Mouse (Mus musculus): ENCODE data around the gene Smco1. TPM values are rescaled to one million over a fixed set of nuclear protein-coding genes. Genes with fewer than 3 reads are reported as not detected.
"Not testable (repeated sequence)": the region's sequence is repeated elsewhere in the genome, so short reads cannot be mapped to it uniquely, and the experiment has no call there.

Gene Smco1
- polyA plus RNA-seq, 1 experiment from 2014 or later = 0.15 TPM

GRCm38 (mm10) chr16:32264225-32264624 is 7.0 kb upstream of the Smco1 start:
- H3K4me3 ChIP-seq (ENCODE audit: low read depth, low read length); H3K36me3 ChIP-seq (ENCODE audit: control insufficient read depth, insufficient read depth, low read length); H3K4me1 ChIP-seq (ENCODE audit: control insufficient read depth, insufficient read depth, low read length); H3K9ac ChIP-seq (replicated peaks; ENCODE audit: low read depth, low read length); ATAC-seq (ENCODE audit: low read depth); H3K9me3 ChIP-seq (ENCODE audit: control insufficient read depth, low read length); H3K4me2 ChIP-seq (ENCODE audit: low read depth, low read length); H3K27ac ChIP-seq (ENCODE audit: low read depth, low read length); H3K27me3 ChIP-seq (ENCODE audit: control insufficient read depth, insufficient read depth, low read length): not testable (repeated sequence)
- WGBS = 94% methylated on average over 2 of the region's 2 CpGs

DNA sequence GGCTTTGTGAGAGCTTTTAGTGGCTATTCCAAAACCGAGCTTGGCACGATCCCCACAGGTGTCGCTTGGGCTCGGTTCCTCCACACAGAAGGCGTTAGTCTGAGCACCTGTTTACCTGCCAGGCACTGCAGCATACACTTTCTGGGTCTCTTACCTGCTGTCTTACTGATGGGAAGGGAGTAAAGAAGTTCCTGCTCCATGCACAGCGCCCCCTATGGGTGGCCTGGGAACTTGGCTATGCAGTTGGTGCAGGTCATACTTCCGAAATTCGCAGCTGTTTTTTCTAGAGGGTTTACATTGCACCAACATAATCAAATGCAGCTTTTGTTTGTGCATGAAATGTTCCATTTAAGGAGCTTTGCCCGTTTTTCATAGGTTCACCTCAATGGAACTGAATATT is 2.1 kb downstream of the Smco1 start:
- no peak for ATAC-seq (ENCODE audit: low read depth)
- Histone ChIP-seq H3K36me3 (ENCODE audit: control insufficient read depth, insufficient read depth, low read length) (no peaks in the 10 kb centered on the region), H3K27me3 (ENCODE audit: control insufficient read depth, insufficient read depth, low read length) (no peaks in the 10 kb centered on the region), H3K4me1 (ENCODE audit: control insufficient read depth, insufficient read depth, low read length) (peaks cover 4% of the 10 kb centered on the region; the same call in 1 of the 2 replicates), H3K9me3 (ENCODE audit: control insufficient read depth, low read length) (no peaks in the 10 kb centered on the region), H3K4me2 (ENCODE audit: low read depth, low read length) (no peak overlapping the region), H3K4me3 (ENCODE audit: low read depth, low read length) (no peak overlapping the region), H3K27ac (ENCODE audit: low read depth, low read length) (no peak overlapping the region), H3K9ac (replicated peaks; ENCODE audit: low read depth, low read length) (no peak overlapping the region)
- WGBS = 48% methylated on average over 9 of the region's 9 CpGs

DNA sequence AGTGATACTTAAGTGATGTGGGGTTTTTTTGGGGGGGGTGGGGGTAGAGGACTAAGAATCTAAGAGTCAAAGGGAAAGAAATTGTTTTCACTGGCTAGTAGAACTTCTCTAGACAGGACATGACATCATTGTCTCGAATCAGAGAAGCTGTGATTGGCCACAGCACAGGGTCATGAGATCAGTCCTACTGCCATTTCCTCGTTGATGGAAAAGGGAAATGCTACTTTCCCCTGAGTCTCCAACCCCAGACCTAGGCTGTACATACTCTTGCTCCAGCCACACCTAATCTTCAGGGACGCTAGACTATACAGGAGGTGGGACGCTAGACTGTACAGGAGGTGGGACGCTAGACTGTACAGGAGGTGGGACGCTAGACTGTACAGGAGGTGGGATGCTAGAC is 3.8 kb downstream of the Smco1 start:
- Histone ChIP-seq H3K9ac (replicated peaks; ENCODE audit: low read depth, low read length) (no peak overlapping the region), H3K4me1 (ENCODE audit: control insufficient read depth, insufficient read depth, low read length) (peaks cover 14% of the 10 kb centered on the region), H3K4me3 (ENCODE audit: low read depth, low read length) (no peak overlapping the region), H3K27ac (ENCODE audit: low read depth, low read length) (no peak overlapping the region), H3K27me3 (ENCODE audit: control insufficient read depth, insufficient read depth, low read length) (no peaks in the 10 kb centered on the region), H3K36me3 (ENCODE audit: control insufficient read depth, insufficient read depth, low read length) (no peaks in the 10 kb centered on the region), H3K4me2 (ENCODE audit: low read depth, low read length) (no peak overlapping the region), H3K9me3 (ENCODE audit: control insufficient read depth, low read length) (no peaks in the 10 kb centered on the region)
- 89% methylated on average over 6 of the region's 6 CpGs for WGBS
- ATAC-seq (ENCODE audit: low read depth) = no peak

DNA sequence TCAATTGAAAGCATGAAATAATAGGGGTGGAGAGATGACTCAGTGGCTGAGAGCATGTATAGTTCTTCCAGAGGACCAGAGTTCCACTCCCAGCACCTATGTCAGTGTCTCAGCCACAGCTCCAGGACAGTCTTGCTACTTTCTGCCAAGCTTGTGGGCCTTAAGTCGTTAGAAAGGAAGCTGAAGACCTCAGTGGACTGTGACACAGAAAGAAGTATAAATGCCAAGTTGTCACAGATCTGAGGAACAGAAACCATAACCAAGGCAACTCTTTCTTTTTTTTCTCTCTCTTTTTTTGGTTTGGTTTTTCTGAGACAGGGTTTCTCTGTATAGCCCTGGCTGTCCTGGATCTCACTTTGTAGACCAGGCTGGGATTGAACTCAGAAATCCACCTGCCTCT is 4.6 kb downstream of the Smco1 start:
- Histone ChIP-seq H3K27ac (ENCODE audit: low read depth, low read length) (no peak overlapping the region), H3K9ac (replicated peaks; ENCODE audit: low read depth, low read length) (no peak overlapping the region), H3K4me1 (ENCODE audit: control insufficient read depth, insufficient read depth, low read length) (peaks cover 14% of the 10 kb centered on the region), H3K4me3 (ENCODE audit: low read depth, low read length) (no peak overlapping the region), H3K36me3 (ENCODE audit: control insufficient read depth, insufficient read depth, low read length) (no peaks in the 10 kb centered on the region), H3K9me3 (ENCODE audit: control insufficient read depth, low read length) (no peaks in the 10 kb centered on the region), H3K4me2 (ENCODE audit: low read depth, low read length) (no peak overlapping the region), H3K27me3 (ENCODE audit: control insufficient read depth, insufficient read depth, low read length) (no peaks in the 10 kb centered on the region)
- ATAC-seq (ENCODE audit: low read depth) = no peak
- WGBS = 85% methylated on average over 1 of the region's 1 CpGs

GRCm38 (mm10) chr16:32277308-32278256 is 6.3 kb downstream of the Smco1 start, which contains the start of gene Rnf168:
Rnf168 (plus strand) TSS chr16:32277459.
- Histone ChIP-seq H3K27me3 (ENCODE audit: control insufficient read depth, insufficient read depth, low read length) (no peaks in the 10 kb centered on the region), H3K27ac (ENCODE audit: low read depth, low read length) (peak within 1 kb of the TSS; percentile 90), H3K4me2 (ENCODE audit: low read depth, low read length) (peak within 1 kb of the TSS; percentile 52), H3K36me3 (ENCODE audit: control insufficient read depth, insufficient read depth, low read length) (no peaks in the 10 kb centered on the region), H3K9me3 (ENCODE audit: control insufficient read depth, low read length) (no peaks in the 10 kb centered on the region), H3K4me1 (ENCODE audit: control insufficient read depth, insufficient read depth, low read length) (peaks cover 14% of the 10 kb centered on the region), H3K4me3 (ENCODE audit: low read depth, low read length) (peak within 1 kb of the TSS; percentile 92), H3K9ac (replicated peaks; ENCODE audit: low read depth, low read length) (peak within 1 kb of the TSS; percentile 84)
- under 1% methylated on average over 73 of the region's 75 CpGs for WGBS
- ATAC-seq (ENCODE audit: low read depth) = peak; percentile 93

- WGBS = 56% methylated on average over 7 of the region's 7 CpGs
- ATAC-seq (ENCODE audit: low read depth) = no peak
- Histone ChIP-seq H3K9me3 (ENCODE audit: control insufficient read depth, low read length) (no peaks in the 10 kb centered on the region), H3K4me1 (ENCODE audit: control insufficient read depth, insufficient read depth, low read length) (peaks cover 14% of the 10 kb centered on the region), H3K4me3 (ENCODE audit: low read depth, low read length) (peak overlapping the region; percentile 92), H3K4me2 (ENCODE audit: low read depth, low read length) (peak overlapping the region; percentile 52), H3K27ac (ENCODE audit: low read depth, low read length) (no peak overlapping the region), H3K36me3 (ENCODE audit: control insufficient read depth, insufficient read depth, low read length) (no peaks in the 10 kb centered on the region; the same call in 1 of the 2 replicates), H3K27me3 (ENCODE audit: control insufficient read depth, insufficient read depth, low read length) (no peaks in the 10 kb centered on the region), H3K9ac (replicated peaks; ENCODE audit: low read depth, low read length) (peak overlapping the region; percentile 84)
Measured at GRCm38 (mm10) chr16:32278396-32278795, 7.1 kb downstream of the Smco1 start.

- Histone ChIP-seq H3K4me1 (ENCODE audit: control insufficient read depth, insufficient read depth, low read length) (peaks cover 14% of the 10 kb centered on the region), H3K9me3 (ENCODE audit: control insufficient read depth, low read length) (no peaks in the 10 kb centered on the region), H3K27ac (ENCODE audit: low read depth, low read length) (no peak overlapping the region), H3K4me2 (ENCODE audit: low read depth, low read length) (peak overlapping the region; percentile 52), H3K4me3 (ENCODE audit: low read depth, low read length) (peak overlapping the region; percentile 4; the same call in 1 of the 2 replicates), H3K27me3 (ENCODE audit: control insufficient read depth, insufficient read depth, low read length) (no peaks in the 10 kb centered on the region), H3K9ac (replicated peaks; ENCODE audit: low read depth, low read length) (no peak overlapping the region), H3K36me3 (ENCODE audit: control insufficient read depth, insufficient read depth, low read length) (peaks cover 18% of the 10 kb centered on the region; the same call in 1 of the 2 replicates)
- no peak for ATAC-seq (ENCODE audit: low read depth)
- 87% methylated on average over 8 of the region's 8 CpGs for WGBS
Measured at GRCm38 (mm10) chr16:32280211-32280610, 8.9 kb downstream of the Smco1 start.

DNA sequence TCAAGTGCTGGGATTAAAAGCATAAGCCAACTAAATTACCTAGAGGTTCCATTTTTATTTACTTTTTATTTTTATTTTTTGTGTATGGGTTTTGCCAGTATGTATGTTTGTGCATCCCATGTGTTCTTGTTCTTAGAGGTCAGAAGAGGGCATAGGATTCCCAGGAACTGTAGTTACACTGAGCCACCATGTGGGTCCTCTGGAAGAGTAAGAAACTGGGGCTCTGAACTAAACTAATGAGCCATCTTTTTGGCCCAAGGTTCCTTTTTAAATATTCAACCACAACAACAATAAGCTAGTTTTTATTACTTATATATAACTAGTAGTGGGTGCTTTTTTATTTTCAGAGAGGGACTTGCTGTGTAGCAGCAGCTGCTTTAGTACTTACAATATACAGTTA is 11.3 kb downstream of the Smco1 start:
- Histone ChIP-seq H3K9me3 (ENCODE audit: control insufficient read depth, low read length) (no peaks in the 10 kb centered on the region), H3K27ac (ENCODE audit: low read depth, low read length) (no peak overlapping the region), H3K9ac (replicated peaks; ENCODE audit: low read depth, low read length) (no peak overlapping the region), H3K4me1 (ENCODE audit: control insufficient read depth, insufficient read depth, low read length) (peaks cover 10% of the 10 kb centered on the region), H3K36me3 (ENCODE audit: control insufficient read depth, insufficient read depth, low read length) (peaks cover 25% of the 10 kb centered on the region; the same call in 1 of the 2 replicates), H3K4me2 (ENCODE audit: low read depth, low read length) (no peak overlapping the region), H3K4me3 (ENCODE audit: low read depth, low read length) (no peak overlapping the region), H3K27me3 (ENCODE audit: control insufficient read depth, insufficient read depth, low read length) (no peaks in the 10 kb centered on the region)
- no peak for ATAC-seq (ENCODE audit: low read depth)

GRCm38 (mm10) chr16:32291821-32292220 is 20.6 kb downstream of the Smco1 start:
- Histone ChIP-seq H3K9me3 (ENCODE audit: control insufficient read depth, low read length) (no peaks in the 10 kb centered on the region), H3K36me3 (ENCODE audit: control insufficient read depth, insufficient read depth, low read length) (peaks cover 35% of the 10 kb centered on the region), H3K4me3 (ENCODE audit: low read depth, low read length) (no peak overlapping the region), H3K4me2 (ENCODE audit: low read depth, low read length) (no peak overlapping the region), H3K4me1 (ENCODE audit: control insufficient read depth, insufficient read depth, low read length) (no peaks in the 10 kb centered on the region), H3K27ac (ENCODE audit: low read depth, low read length) (no peak overlapping the region), H3K27me3 (ENCODE audit: control insufficient read depth, insufficient read depth, low read length) (no peaks in the 10 kb centered on the region), H3K9ac (replicated peaks; ENCODE audit: low read depth, low read length) (no peak overlapping the region)
- 94% methylated on average over 4 of the region's 4 CpGs for WGBS
- no peak for ATAC-seq (ENCODE audit: low read depth)
